Mouse (Mus musculus) adrenal gland (tissue): ENCODE measurements around the gene Nhp2.
"Not testable (repeated sequence)": the region's sequence is repeated elsewhere in the genome, so short reads cannot be mapped to it uniquely, and the experiment has no call there.

Source experiments
- intact Hi-C: fragments of 180-260 bp; cut with DNase I; formaldehyde crosslinking; loops from one replicate; pipeline ENCODE4 v1.15.1; 2025

Gene Nhp2

GRCm38 (mm10) chr11:51605602-51606446 is 13.7 kb upstream of the Nhp2 start:
- intact Hi-C loops: no loop called here

GRCm38 (mm10) chr11:51606447-51607095 is 13.0 kb upstream of the Nhp2 start, which contains the start of gene Hnrnpab:
TSS of gene Hnrnpab (minus strand) at chr11:51606847.
- intact Hi-C loops: no loop called here

GRCm38 (mm10) chr11:51607096-51607738 is 12.3 kb upstream of the Nhp2 start:
- intact Hi-C loops: no loop called here

GRCm38 (mm10) chr11:51609266-51609909 is 10.1 kb upstream of the Nhp2 start:
- intact Hi-C loops: no loop called here

- intact Hi-C loops: not testable (repeated sequence)
Measured at GRCm38 (mm10) chr11:51609940-51610339, 9.6 kb upstream of the Nhp2 start.

GRCm38 (mm10) chr11:51614256-51614655 is 5.3 kb upstream of the Nhp2 start:
- intact Hi-C loops: no loop called here

GRCm38 (mm10) chr11:51615129-51615528 is 4.4 kb upstream of the Nhp2 start:
- intact Hi-C loops: no loop called here

- intact Hi-C loops: no loop called here
Measured at GRCm38 (mm10) chr11:51615601-51616000, 3.9 kb upstream of the Nhp2 start.

GRCm38 (mm10) chr11:51616113-51616512 is 3.4 kb upstream of the Nhp2 start:
- intact Hi-C loops: not testable (repeated sequence)

- intact Hi-C loops: loop anchor here (1.0 to 2.0 kb wide), 2 partner anchors 33 to 64 kb away; partner anchors contain the start of genes D930048N14Rik and N4bp3
Measured at GRCm38 (mm10) chr11:51617693-51618092, 1.8 kb upstream of the Nhp2 start.

GRCm38 (mm10) chr11:51618894-51619408 is 584 bp upstream of the Nhp2 start:
- intact Hi-C loops: loop anchor here (2.0 kb wide), 1 partner anchor 32 kb away; the partner anchor contains the start of genes D930048N14Rik and N4bp3

GRCm38 (mm10) chr11:51620084-51620483 is 549 bp downstream of the Nhp2 start:
- intact Hi-C loops: no loop called here

- intact Hi-C loops: no loop called here
Measured at GRCm38 (mm10) chr11:51621776-51622175, 2.2 kb downstream of the Nhp2 start.

- intact Hi-C loops: no loop called here
Measured at GRCm38 (mm10) chr11:51622971-51623491, 3.5 kb downstream of the Nhp2 start.

- intact Hi-C loops: no loop called here
Measured at GRCm38 (mm10) chr11:51625187-51625820, 5.8 kb downstream of the Nhp2 start.

- intact Hi-C loops: no loop called here
Measured at GRCm38 (mm10) chr11:51627425-51627824, 7.9 kb downstream of the Nhp2 start.

GRCm38 (mm10) chr11:51627907-51628306 is 8.4 kb downstream of the Nhp2 start:
- intact Hi-C loops: no loop called here

GRCm38 (mm10) chr11:51629651-51630314 is 10.2 kb downstream of the Nhp2 start:
- intact Hi-C loops: no loop called here

GRCm38 (mm10) chr11:51632130-51632753 is 12.7 kb downstream of the Nhp2 start:
- intact Hi-C loops: no loop called here
